Mouse (Mus musculus) E14TG2a.4 (cell line): ENCODE data around the gene Ctnna3.

ENCODE experiments used
- H3K27me3 ChIP-seq: 2 replicates; pipeline ENCODE4 v1.6.1; 2014; ENCODE audit warnings: low read length, control low read depth; ENCODE audit not compliant: insufficient read depth
- H3K36me3 ChIP-seq: 2 replicates; pipeline ENCODE4 v1.6.1; 2014; ENCODE audit warnings: low read length, control low read depth; ENCODE audit not compliant: insufficient read depth
- H3K4me1 ChIP-seq: replicated peaks from 2 replicates; pipeline ENCODE4 v1.6.1; 2014; ENCODE audit warnings: low read depth, low read length, control low read depth
- H3K4me3 ChIP-seq: replicated peaks from 2 replicates; pipeline ENCODE4 v1.5.1; 2014; ENCODE audit warnings: mild to moderate bottlenecking, low read length
- H3K9me3 ChIP-seq: 2 replicates; pipeline ENCODE4 v1.6.1; 2014; ENCODE audit warnings: low read length, control low read depth
- CTCF ChIP-seq: conservative IDR thresholded peaks from 2 replicates; pipeline ENCODE4 v1.5.1; 2014; ENCODE audit warnings: low read length
- NANOG ChIP-seq: IDR thresholded peaks from 2 replicates; pipeline ENCODE4 v1.6.1; 2014; ENCODE audit warnings: borderline replicate concordance, low read length, mixed read lengths
- POU5F1 ChIP-seq: IDR thresholded peaks from 2 replicates; pipeline ENCODE4 v1.6.1; 2014; ENCODE audit warnings: low read length, borderline replicate concordance

Gene Ctnna3

DNA sequence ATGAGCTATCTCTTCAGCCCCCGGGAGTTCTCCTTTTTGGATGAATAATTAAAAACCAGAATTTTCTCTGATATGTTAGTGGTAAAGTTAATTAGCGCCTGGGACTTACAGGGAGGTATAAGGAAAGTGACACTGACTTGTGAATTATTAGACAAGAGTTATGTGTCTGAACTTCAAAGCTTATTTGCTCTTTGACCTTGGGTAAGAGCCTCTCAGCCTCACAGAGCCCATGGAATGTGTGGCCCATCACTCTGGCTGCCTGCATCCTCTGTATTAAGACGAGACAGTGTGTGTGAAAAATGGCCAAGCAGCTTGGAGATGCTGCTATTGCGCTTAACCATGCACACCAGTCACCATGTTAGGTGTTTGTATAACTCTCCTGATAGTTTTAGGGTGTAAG, 422.0 kb downstream of the Ctnna3 start:
- H3K36me3 ChIP-seq = no peaks in the 10 kb centered on the region
- TF ChIP-seq POU5F1 = no peak
- no peak for TF ChIP-seq NANOG
- TF ChIP-seq CTCF = no peak
- H3K4me3 ChIP-seq = no peak overlapping the region
- H3K9me3 ChIP-seq = no peaks in the 10 kb centered on the region
- H3K4me1 ChIP-seq = no peaks in the 10 kb centered on the region
- H3K27me3 ChIP-seq = no peaks in the 10 kb centered on the region

DNA sequence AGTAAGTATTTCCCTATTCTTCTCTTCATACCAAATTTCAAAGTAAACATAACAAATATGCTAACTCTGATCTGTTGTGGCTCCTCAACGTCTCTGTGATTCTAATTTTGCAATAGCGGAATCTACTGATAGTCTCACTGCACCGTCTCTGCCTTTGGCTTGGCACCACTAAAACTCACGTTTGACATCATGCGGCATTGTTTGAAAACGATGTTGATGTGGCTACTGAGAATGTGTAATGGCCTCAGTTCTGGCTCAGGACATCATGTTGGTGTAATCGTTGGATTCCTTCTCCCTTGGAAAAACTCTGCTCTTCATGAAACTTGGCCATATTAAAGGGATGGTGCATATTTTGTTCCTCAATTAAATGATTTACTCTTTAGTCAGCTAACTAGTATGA, 439.2 kb downstream of the Ctnna3 start:
- Histone ChIP-seq H3K27me3 (no peaks in the 10 kb centered on the region), H3K36me3 (no peaks in the 10 kb centered on the region), H3K4me3 (no peak overlapping the region), H3K4me1 (no peaks in the 10 kb centered on the region), H3K9me3 (no peaks in the 10 kb centered on the region)
- no peak for TF ChIP-seq CTCF
- TF ChIP-seq NANOG = no peak
- no peak for TF ChIP-seq POU5F1

DNA sequence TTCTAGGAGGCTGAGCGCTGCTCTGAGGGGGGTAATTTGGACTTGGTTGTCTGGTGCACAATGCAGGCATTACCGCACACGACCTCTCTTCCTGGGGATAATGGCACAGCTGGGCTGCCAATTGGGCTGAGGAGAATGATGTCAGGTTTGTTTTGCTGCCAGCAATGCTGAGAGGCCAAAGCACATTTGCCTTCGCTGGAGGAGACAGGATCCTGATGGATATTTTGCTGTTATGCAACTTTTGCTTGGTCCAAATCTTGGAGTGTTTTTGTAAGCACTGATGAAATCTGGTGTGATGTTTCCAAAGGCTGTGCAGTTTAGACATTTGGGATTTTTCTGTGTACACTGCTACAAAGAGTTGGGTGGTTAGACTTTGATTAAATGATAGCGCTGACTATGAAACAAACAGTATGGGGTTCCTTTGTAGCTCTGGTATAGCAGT, 450.6 kb downstream of the Ctnna3 start:
- H3K4me3 ChIP-seq = no peak overlapping the region
- no peak for TF ChIP-seq CTCF
- TF ChIP-seq NANOG = no peak
- TF ChIP-seq POU5F1 = no peak
- no peaks in the 10 kb centered on the region for H3K9me3 ChIP-seq
- H3K27me3 ChIP-seq = no peaks in the 10 kb centered on the region
- no peaks in the 10 kb centered on the region for H3K4me1 ChIP-seq
- H3K36me3 ChIP-seq = no peaks in the 10 kb centered on the region

DNA sequence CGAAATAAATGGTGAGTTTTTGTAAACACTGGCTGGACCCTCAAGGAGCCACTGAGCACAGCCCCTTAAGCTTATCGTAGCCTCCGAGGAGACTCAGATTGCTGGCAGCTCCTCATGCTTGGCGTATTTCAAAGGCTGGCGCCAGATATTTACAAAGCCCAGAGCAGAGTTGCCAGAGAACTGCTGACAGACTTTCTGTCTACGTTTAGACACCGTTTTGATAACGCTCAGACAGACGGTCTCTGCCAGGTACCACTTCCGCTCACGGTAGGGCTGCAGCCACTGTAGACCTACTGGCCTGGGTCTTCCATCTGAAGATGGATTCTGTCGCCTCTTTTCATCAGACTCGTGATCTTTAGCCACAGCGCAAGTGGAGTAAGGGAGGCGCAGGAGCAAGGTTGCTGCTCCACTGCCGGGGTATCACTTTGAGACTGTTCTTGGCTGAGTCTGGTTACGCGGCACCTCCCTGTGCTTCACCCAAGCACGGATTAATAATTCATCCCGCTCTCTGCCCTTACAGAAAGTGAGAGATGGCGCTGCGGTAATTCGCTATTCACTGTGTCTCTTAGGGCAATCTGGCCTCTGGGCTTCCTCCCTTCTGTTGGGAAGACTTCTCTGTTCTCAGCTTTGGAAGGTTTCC, 456.7 kb downstream of the Ctnna3 start:
- peak overlapping the region; percentile 51 for H3K4me3 ChIP-seq
- H3K36me3 ChIP-seq = no peaks in the 10 kb centered on the region
- no peaks in the 10 kb centered on the region for H3K4me1 ChIP-seq
- TF ChIP-seq NANOG (no peak), POU5F1 (no peak), CTCF (no peak)
- H3K27me3 ChIP-seq = no peaks in the 10 kb centered on the region
- H3K9me3 ChIP-seq = no peaks in the 10 kb centered on the region

GRCm38 (mm10) chr10:63894612-63895011, 464.7 kb downstream of the Ctnna3 start:
- Histone ChIP-seq H3K36me3 (no peaks in the 10 kb centered on the region), H3K27me3 (no peaks in the 10 kb centered on the region), H3K4me3 (no peak overlapping the region), H3K4me1 (no peaks in the 10 kb centered on the region), H3K9me3 (no peaks in the 10 kb centered on the region)
- no peak for TF ChIP-seq NANOG
- no peak for TF ChIP-seq POU5F1
- TF ChIP-seq CTCF = no peak

- H3K9me3 ChIP-seq = no peaks in the 10 kb centered on the region
- no peaks in the 10 kb centered on the region for H3K4me1 ChIP-seq
- no peaks in the 10 kb centered on the region for H3K27me3 ChIP-seq
- no peak overlapping the region for H3K4me3 ChIP-seq
- no peaks in the 10 kb centered on the region for H3K36me3 ChIP-seq
- no peak for TF ChIP-seq CTCF
- no peak for TF ChIP-seq NANOG
- no peak for TF ChIP-seq POU5F1
Measured at GRCm38 (mm10) chr10:63899891-63900290, 470.0 kb downstream of the Ctnna3 start.

DNA sequence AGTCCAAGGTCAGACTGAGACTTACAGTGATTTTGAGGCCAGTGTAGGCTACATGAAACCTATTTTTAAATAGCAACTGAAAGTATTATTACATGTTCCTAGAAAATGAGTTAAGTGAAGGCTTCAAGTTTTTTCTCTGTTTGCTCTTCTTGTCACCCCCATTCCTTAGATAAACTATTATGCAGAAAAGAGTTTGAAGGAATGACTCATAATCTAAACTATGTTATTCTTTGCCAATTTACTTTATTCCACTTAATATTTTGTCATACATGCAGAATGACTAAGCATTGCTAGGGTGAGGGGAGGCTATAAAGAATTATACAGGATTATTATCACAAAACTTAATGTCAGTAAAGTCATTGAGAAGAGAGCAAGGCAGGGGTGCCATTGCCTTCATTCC, 479.0 kb downstream of the Ctnna3 start:
- Histone ChIP-seq H3K27me3 (no peaks in the 10 kb centered on the region), H3K36me3 (no peaks in the 10 kb centered on the region), H3K9me3 (no peaks in the 10 kb centered on the region), H3K4me1 (no peaks in the 10 kb centered on the region), H3K4me3 (no peak overlapping the region)
- TF ChIP-seq NANOG = no peak
- no peak for TF ChIP-seq POU5F1
- TF ChIP-seq CTCF = no peak

DNA sequence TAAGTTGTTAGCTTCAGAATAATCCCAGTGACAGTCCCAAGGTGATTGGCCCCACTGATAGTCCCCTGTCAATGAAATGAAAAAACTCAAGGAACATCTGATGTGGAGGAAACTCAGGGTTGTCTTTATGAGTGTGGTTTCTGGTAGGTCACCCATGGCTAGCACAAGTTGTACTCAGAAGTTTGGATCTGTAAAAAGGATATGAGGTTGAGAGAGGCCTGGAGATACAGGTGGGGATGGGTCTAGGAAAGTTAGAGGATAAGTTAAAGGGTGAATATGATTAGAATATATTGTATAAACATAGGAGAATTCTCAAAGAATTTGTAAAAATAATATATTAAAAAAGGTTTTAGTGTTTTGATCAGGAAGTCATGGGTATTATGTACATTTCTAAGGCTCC, 497.4 kb downstream of the Ctnna3 start, which contains the start of gene Gm10118:
TSS of gene Gm10118 (minus strand) at position 101 of the 400 bp plus-strand sequence.
- no peak within 1 kb of the TSS for H3K4me3 ChIP-seq
- no peaks in the 10 kb centered on the region for H3K36me3 ChIP-seq
- no peak for TF ChIP-seq CTCF
- no peak for TF ChIP-seq NANOG
- no peak for TF ChIP-seq POU5F1
- no peaks in the 10 kb centered on the region for H3K4me1 ChIP-seq
- H3K27me3 ChIP-seq = no peaks in the 10 kb centered on the region
- no peaks in the 10 kb centered on the region for H3K9me3 ChIP-seq

GRCm38 (mm10) chr10:63933946-63934345, 504.0 kb downstream of the Ctnna3 start:
- Histone ChIP-seq H3K4me1 (no peaks in the 10 kb centered on the region), H3K36me3 (no peaks in the 10 kb centered on the region), H3K4me3 (no peak overlapping the region), H3K27me3 (no peaks in the 10 kb centered on the region), H3K9me3 (no peaks in the 10 kb centered on the region)
- no peak for TF ChIP-seq CTCF
- no peak for TF ChIP-seq POU5F1
- no peak for TF ChIP-seq NANOG
